Mouse (Mus musculus) ovary, adult 10 weeks (tissue): ENCODE results near the gene Capzb. TPM values are rescaled to one million over a fixed set of nuclear protein-coding genes. Genes with fewer than 3 reads are reported as not detected.

Experiments used
- polyA plus RNA-seq: library from polyadenylated mRNA; stranded (reverse); fragments of 350-450 nt; fragmentation: Illumina TruSeq; extraction: RNeasy Lipid Tissue Mini Kit (QIAGEN cat#74804); gene quantifications from one replicate; pipeline ENCODE4 v1.2.3, GENCODE M21; 2014

Capzb gene
- 47.8 TPM for polyA plus RNA-seq

DNA sequence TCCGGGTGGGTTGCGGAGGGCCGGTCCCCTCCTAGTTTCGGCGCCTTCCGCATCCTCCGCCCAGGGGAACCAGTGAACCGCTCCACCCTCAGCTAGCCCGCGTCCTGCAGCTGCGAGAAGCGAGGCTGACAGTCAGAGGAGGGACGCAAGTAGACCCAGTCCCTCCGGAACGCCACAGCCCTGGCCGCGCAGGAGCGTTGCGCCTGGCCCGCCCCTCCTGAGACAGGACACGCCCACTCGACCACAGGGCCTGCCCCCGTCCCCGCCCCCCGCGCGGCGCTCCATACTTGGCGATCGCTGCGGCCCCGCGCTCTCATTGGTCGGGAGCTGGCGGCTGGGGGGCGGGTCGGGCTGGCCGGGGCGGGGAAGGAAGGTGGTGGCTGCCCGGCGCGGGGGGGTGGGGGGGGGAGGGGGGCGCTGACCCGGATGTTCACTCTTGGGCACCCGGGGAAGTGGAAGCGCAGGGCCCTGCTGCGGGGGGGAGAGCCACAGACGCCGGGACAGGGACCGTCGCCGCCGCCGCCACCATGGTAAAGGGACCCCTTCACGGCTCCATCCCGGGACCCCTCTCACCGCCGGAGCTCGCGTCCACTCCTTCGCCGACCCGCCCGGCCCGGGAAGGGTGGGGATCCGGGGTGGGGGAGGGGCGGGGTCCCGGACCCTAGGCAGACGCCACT lies at the start of gene Capzb:
Gene Capzb, plus strand, starts transcription at position 401 of the 677 bp plus-strand sequence.

GRCm38 (mm10) chr4:139310171-139310898 lies 117.6 kb downstream of the Capzb start, which contains the start of the genes Pqlc2 and Akr7a5:
Pqlc2 (minus strand) TSS chr4:139310708.
Akr7a5 (plus strand) TSS chr4:139310744.

Other genes starting within 250 kb of the Capzb start
- gene Rnf186, start 225.8 kb upstream of the Capzb start, polyA plus RNA-seq: not detected
- 0.94 TPM for gene Tmco4, start 220.0 kb upstream of the Capzb start, polyA plus RNA-seq
- gene Htr6, start 117.3 kb upstream of the Capzb start, polyA plus RNA-seq: not detected
- 2.5 TPM for gene Nbl1, start 99.9 kb upstream of the Capzb start, polyA plus RNA-seq
- gene Minos1, start 61.8 kb upstream of the Capzb start, polyA plus RNA-seq: 158 TPM
- gene Pqlc2, start 117.8 kb downstream of the Capzb start, polyA plus RNA-seq: 0.57 TPM
- gene Akr7a5, start 117.8 kb downstream of the Capzb start, polyA plus RNA-seq: 1.1 TPM
- gene Mrto4, start 159.7 kb downstream of the Capzb start, polyA plus RNA-seq: 24.3 TPM
- gene Emc1, start 159.7 kb downstream of the Capzb start, polyA plus RNA-seq: 10.3 TPM
- gene Ubr4, start 159.7 kb downstream of the Capzb start, polyA plus RNA-seq: 3.2 TPM